Mouse (Mus musculus): ENCODE results near the gene Spock2. TPM values are rescaled to one million over a fixed set of nuclear protein-coding genes. Genes with fewer than 3 reads are reported as not detected.
"Not testable (repeated sequence)": the region's sequence is repeated elsewhere in the genome, so short reads cannot be mapped to it uniquely, and the experiment has no call there.

Spock2 gene
- total RNA-seq, 2 experiments from 2014 or later = 480 to 496 TPM

- DNase-seq (ENCODE audit: low spot score in 2 of 2) = no peak
Measured at GRCm38 (mm10) chr10:60141656-60142160, 35.7 kb downstream of the Spock2 start.

GRCm38 (mm10) chr10:60147510-60148047 lies 41.6 kb downstream of the Spock2 start:
- DNase-seq (ENCODE audit: low spot score in 2 of 2) = not testable (repeated sequence)

GRCm38 (mm10) chr10:60148087-60148486 lies 42.1 kb downstream of the Spock2 start:
- peak in 1 of 2 experiments; percentile 85 for DNase-seq (ENCODE audit: low spot score in 2 of 2)

GRCm38 (mm10) chr10:60151107-60151663 lies 45.2 kb downstream of the Spock2 start:
- DNase-seq (ENCODE audit: low spot score in 2 of 2) = no peak

GRCm38 (mm10) chr10:60156016-60156415 lies 50.0 kb downstream of the Spock2 start:
- no peak for DNase-seq (ENCODE audit: low spot score in 2 of 2)

GRCm38 (mm10) chr10:60158144-60158543 lies 52.1 kb downstream of the Spock2 start:
- no peak for DNase-seq (ENCODE audit: low spot score in 2 of 2)

GRCm38 (mm10) chr10:60161397-60161796 lies 55.4 kb downstream of the Spock2 start:
- not testable (repeated sequence) for DNase-seq (ENCODE audit: low spot score in 2 of 2)

- not testable (repeated sequence) for DNase-seq (ENCODE audit: low spot score in 2 of 2)
Measured at GRCm38 (mm10) chr10:60162184-60162972, 56.4 kb downstream of the Spock2 start.

GRCm38 (mm10) chr10:60162973-60163255 lies 56.9 kb downstream of the Spock2 start:
- DNase-seq (ENCODE audit: low spot score in 2 of 2) = no peak

GRCm38 (mm10) chr10:60164869-60165268 lies 58.9 kb downstream of the Spock2 start:
- no peak for DNase-seq (ENCODE audit: low spot score in 2 of 2)

- DNase-seq (ENCODE audit: low spot score in 2 of 2) = no peak
Measured at GRCm38 (mm10) chr10:60166068-60166467, 60.0 kb downstream of the Spock2 start.

GRCm38 (mm10) chr10:60168306-60168705 lies 62.3 kb downstream of the Spock2 start:
- DNase-seq (ENCODE audit: low spot score in 2 of 2) = no peak

- no peak for DNase-seq (ENCODE audit: low spot score in 2 of 2)
Measured at GRCm38 (mm10) chr10:60168960-60169359, 62.9 kb downstream of the Spock2 start.

- DNase-seq (ENCODE audit: low spot score in 2 of 2) = no peak
Measured at GRCm38 (mm10) chr10:60170326-60171089, 64.5 kb downstream of the Spock2 start.

GRCm38 (mm10) chr10:60171368-60171767 lies 65.3 kb downstream of the Spock2 start:
- no peak for DNase-seq (ENCODE audit: low spot score in 2 of 2)

- no peak for DNase-seq (ENCODE audit: low spot score in 2 of 2)
Measured at GRCm38 (mm10) chr10:60172306-60172705, 66.3 kb downstream of the Spock2 start.

GRCm38 (mm10) chr10:60173035-60173434 lies 67.0 kb downstream of the Spock2 start:
- DNase-seq (ENCODE audit: low spot score in 2 of 2) = peak; percentile 90 to 96

- no peak for DNase-seq (ENCODE audit: low spot score in 2 of 2)
Measured at GRCm38 (mm10) chr10:60174506-60174905, 68.5 kb downstream of the Spock2 start.

- DNase-seq (ENCODE audit: low spot score in 2 of 2) = not testable (repeated sequence)
Measured at GRCm38 (mm10) chr10:60175306-60175705, 69.3 kb downstream of the Spock2 start.
